Mouse (Mus musculus) mesoderm, embryonic 11.5 days (tissue): ENCODE measurements at regions not wholly inside any gene's neighbourhood (a gene's known extent, or its start where the extent isn't known, plus 50 kb on each side); places are given as distances from the start of the nearest gene placed in this dataset.
"Not testable (repeated sequence)": the region's sequence is repeated elsewhere in the genome, so short reads cannot be mapped to it uniquely, and the experiment has no call there.

Experiments
- DNase-seq: peaks from one replicate; pipeline ENCODE4 v3.0.0-alpha.2; 2012; ENCODE audit warnings: low read depth, low spot score

GRCm38 (mm10) chr2:171985813-171986572 is 57.3 kb downstream of the Cbln4 start:
- no peak for DNase-seq

DNA sequence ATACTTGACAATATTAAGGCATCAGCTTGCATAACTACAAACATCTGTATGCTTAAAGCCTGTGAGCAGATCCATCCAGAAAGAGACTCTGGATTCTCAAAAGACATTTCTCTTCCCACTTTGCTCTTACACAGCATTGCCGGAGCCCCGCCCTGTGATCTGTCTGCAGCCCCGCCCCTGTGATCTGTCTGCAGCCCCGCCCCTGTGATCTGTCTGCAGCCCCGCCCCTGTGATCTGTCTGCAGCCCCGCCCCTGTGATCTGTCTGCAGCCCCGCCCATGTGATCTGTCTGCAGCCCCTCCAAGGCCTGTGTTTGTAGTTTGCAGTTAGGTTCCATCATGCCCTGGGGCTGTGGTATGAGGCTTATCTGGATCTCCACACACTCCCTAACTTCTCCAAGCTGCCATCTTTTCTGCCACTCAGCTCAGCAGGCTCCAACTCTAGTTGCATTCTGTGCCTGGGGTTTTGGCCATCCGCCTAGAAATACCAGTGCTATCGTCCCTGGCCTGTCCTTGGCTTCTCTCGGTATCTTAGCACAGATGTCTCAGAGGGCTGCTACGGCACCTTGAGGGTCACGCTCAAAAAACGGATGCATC is 73.9 kb downstream of the Cbln4 start:
- DNase-seq: no peak

GRCm38 (mm10) chr2:171946569-171947250 is 96.6 kb downstream of the Cbln4 start:
- no peak for DNase-seq

- DNase-seq: no peak
These were observed 100.6 kb downstream of the Cbln4 start for GRCm38 (mm10) chr2:171942671-171943070.

GRCm38 (mm10) chr2:171935646-171936325 is 107.5 kb downstream of the Cbln4 start:
- peak; percentile 9 for DNase-seq

DNA sequence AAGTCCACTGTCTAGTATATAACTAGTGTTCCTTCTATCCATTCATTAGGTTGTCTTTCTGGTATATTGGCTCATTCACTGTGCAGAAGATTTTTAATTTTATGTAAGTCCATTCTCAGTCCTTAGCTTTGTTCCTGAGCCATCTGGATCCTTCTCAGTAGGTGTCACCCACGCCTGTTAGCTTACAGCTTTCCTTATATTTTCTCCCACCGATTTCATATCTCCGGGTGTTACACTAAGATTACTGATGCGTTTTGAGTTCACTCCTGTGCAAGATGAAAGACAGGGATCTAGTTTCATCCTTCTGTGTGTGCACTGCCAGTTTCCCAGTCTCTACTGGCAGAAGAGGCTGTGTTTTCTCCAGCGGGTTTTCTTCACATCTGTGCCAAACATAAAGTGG is 122.3 kb downstream of the Cbln4 start:
- no peak for DNase-seq

- no peak for DNase-seq
These were observed 156.0 kb downstream of the Cbln4 start for GRCm38 (mm10) chr2:171887306-171887705.

- DNase-seq: not testable (repeated sequence)
These were observed 163.9 kb downstream of the Cbln4 start for GRCm38 (mm10) chr2:171879238-171879960.

DNA sequence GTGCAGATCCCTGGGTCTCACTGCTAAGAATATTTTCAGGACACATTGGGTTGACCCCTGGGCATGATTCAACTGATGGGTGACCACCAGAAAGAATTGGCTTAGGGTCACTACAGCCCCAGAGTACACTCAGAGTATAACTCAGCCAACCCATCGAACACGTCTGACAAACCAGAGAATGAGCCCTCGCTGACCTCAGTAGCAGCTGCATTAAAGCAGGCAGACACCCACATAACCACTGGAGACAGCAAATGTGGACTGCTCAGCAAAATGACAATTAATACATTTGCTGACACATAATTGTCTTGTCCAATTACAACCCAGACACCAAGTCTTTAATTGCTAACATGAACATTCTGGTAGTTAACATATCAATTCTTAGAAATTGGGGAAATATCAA is 175.7 kb downstream of the Cbln4 start:
- no peak for DNase-seq

DNA sequence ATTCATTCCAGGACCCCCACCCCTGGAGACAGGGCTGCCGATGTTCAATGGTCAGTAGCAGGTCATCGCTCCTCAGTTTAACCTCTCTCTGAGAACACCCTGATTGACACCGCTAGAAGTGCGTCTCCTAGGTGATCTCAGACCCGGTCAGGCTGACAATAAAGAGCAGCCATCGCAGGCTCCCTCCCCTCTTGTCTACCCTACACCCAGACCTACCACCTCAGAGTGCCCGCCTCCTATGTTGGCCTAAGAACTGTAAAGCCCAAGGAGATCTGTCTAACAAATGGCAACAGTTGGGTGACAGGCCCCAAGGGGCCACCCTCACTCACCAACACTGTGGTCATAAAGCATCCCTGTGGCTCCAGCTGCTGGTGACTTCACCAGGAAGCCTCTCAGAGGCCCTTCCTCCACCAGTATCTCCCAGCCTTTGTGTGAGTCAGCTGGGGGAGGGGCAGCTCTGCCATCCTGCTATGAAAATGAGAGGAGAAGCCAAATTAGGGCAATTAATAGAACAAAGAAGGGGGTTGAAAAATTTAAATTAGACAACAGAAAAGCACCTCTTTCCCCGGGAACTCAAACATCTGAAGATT is 178.8 kb downstream of the Cbln4 start:
- no peak for DNase-seq

- no peak for DNase-seq
These were observed 180.6 kb downstream of the Cbln4 start for GRCm38 (mm10) chr2:171862626-171863025.

DNA sequence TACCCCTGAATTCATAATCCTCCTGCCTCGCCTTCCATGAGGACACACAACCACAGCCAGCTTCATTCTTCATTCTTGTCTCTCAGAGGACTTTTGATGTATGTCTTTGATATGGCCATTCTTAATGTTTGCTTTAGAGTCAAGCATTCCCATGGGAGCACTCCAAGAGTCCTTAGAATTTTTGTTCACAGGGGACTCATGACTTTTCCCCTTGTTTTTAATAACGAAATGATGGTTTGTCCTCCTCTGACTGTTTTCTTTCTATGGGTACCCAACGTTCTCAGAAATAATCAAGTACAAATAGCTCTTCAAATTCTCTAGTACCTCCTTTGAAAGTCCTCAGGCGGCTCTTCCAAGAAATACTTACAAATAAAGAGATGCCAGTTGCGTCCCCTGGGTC is 184.4 kb downstream of the Cbln4 start:
- no peak for DNase-seq

DNA sequence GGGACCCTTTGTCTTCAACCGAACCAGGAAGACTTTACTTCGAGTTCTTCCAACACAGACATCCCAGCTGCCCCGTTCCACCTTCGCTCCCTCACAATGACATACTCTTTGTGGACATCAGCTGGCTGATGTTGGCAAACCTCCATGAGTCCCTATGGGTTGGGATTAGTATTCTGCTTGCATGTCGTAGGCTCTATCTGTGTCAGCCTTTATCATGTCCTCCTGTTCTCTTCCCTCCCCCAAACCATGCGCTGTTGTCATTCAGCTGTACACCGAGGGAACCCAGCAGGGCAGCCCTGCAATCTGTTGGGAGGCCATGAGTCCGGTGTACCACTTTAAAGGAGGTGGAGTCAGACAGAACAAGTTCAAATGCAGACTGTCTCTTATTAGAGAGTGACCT is 186.8 kb downstream of the Cbln4 start:
- no peak for DNase-seq

GRCm38 (mm10) chr2:171846826-171847492 is 196.3 kb downstream of the Cbln4 start:
- no peak for DNase-seq

GRCm38 (mm10) chr2:171840058-171840713 is 203.1 kb downstream of the Cbln4 start:
- no peak for DNase-seq

- DNase-seq: no peak
These were observed 221.1 kb downstream of the Cbln4 start for GRCm38 (mm10) chr2:171822156-171822555.

DNA sequence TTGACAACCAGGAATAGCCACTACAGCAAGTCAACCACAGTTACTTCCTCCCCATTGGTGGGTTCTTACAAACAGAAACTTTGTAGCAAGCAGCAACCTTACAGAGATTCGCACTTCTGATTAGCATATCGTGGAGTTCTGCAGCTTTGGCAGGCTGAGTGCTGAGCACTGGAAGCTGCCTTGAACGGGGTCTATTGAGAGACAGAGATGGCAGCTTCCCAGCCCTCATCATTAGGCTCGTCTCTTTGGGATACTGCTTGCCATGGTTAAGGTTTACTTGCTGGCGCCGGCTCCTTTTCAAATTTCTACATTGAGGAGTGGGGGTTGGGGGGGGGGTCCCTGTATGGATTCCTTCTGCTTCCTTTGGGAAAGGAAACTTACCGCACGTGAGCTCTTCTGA is 224.8 kb downstream of the Cbln4 start:
- DNase-seq: no peak

- DNase-seq: no peak
These were observed 226.4 kb downstream of the Cbln4 start for GRCm38 (mm10) chr2:171816685-171817419.

- no peak for DNase-seq
These were observed 230.6 kb downstream of the Cbln4 start for GRCm38 (mm10) chr2:171812701-171813100.
